Mouse (Mus musculus): ENCODE measurements around the gene Hipk1. TPM values are rescaled to one million over a fixed set of nuclear protein-coding genes. Genes with fewer than 3 reads are reported as not detected.

The Hipk1 gene
- polyA plus RNA-seq, 1 experiment from 2014 or later, result 14.0 TPM

DNA sequence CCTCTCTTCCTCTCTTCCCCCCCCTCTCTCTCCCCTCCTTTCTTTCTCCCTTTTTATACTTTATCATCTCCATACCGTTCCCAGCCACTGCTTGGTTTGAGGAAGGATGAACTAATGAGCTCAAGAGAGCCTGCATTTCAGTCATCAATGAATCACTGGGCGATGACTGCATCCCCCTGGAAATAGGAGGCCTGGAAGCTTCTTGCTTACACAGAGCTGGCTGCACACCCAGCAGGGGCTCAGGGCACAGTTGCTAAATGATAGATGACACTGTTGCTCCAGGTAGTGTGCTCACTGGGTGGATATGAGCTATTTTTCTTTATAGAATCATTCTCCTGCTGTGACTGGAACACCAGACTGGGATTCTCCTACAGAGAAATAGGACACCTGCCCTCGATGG, 95.8 kb downstream of the Hipk1 start:
- H3K4me1 ChIP-seq, result no peaks in the 10 kb centered on the region
- no peak for ATAC-seq (ENCODE audit: low FRiP score, low read depth)
- WGBS, result 57% methylated on average over 3 of the region's 3 CpGs
- no peak overlapping the region for H3K27ac ChIP-seq
- H3K36me3 ChIP-seq, result no peaks in the 10 kb centered on the region
- H3K9ac ChIP-seq, result no peak overlapping the region
- no peaks in the 10 kb centered on the region for H3K9me3 ChIP-seq
- H3K4me3 ChIP-seq, result no peak overlapping the region
- H3K27me3 ChIP-seq (replicated peaks), result no peaks in the 10 kb centered on the region
- H3K4me2 ChIP-seq (replicated peaks), result no peak overlapping the region

DNA sequence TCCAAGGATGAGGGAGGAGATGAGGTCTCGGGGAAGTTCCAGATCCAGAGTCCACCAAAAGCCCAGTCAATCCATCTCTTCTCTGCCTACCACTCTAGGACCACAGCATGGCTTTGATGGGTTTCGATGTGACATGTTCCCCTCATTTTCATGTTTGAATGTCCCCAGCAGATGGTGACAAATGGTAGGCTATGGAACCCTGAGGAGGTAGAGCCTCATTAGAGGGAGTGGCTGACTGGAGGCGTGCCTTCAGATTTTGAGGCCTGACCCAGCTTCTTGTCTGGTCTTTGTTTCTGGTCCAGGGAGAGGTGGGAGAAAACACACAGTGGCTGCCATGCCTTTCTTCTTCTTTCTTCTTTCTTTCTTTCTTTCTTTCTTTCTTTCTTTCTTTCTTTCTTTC, 100.9 kb downstream of the Hipk1 start:
- Histone ChIP-seq H3K4me2 (replicated peaks) (no peak overlapping the region), H3K4me3 (no peak overlapping the region), H3K4me1 (no peaks in the 10 kb centered on the region), H3K9me3 (no peaks in the 10 kb centered on the region), H3K27me3 (replicated peaks) (no peaks in the 10 kb centered on the region), H3K9ac (no peak overlapping the region), H3K27ac (no peak overlapping the region), H3K36me3 (no peaks in the 10 kb centered on the region)
- WGBS, result 82% methylated on average over 3 of the region's 3 CpGs
- no peak for ATAC-seq (ENCODE audit: low FRiP score, low read depth)

Other genes starting within 250 kb of the Hipk1 start
- gene Syt6, start 216.3 kb downstream of the Hipk1 start, polyA plus RNA-seq (2016; fragmentation: Nextera tagmentation; extraction: Ambion mirVana), result 7.2 TPM in 2 replicates
- not detected in 2 replicates for gene Atg4a-ps, start 145.5 kb downstream of the Hipk1 start, polyA plus RNA-seq (2016; fragmentation: Nextera tagmentation; extraction: Ambion mirVana)
- 15.1 and 15.6 TPM in 2 replicates for gene Olfml3, start 53.6 kb downstream of the Hipk1 start, polyA plus RNA-seq (2016; fragmentation: Nextera tagmentation; extraction: Ambion mirVana)
- gene Gm10964, start 52.2 kb downstream of the Hipk1 start, polyA plus RNA-seq (2016; fragmentation: Nextera tagmentation; extraction: Ambion mirVana), result not detected in 2 replicates
- gene Dclre1b, start 17.9 kb upstream of the Hipk1 start, polyA plus RNA-seq (2016; fragmentation: Nextera tagmentation; extraction: Ambion mirVana), result 25.4 and 26.7 TPM in 2 replicates
- 23.8 and 24.0 TPM in 2 replicates for gene Ap4b1, start 18.0 kb upstream of the Hipk1 start, polyA plus RNA-seq (2016; fragmentation: Nextera tagmentation; extraction: Ambion mirVana)
- gene Gm43064, start 18.0 kb upstream of the Hipk1 start, polyA plus RNA-seq (2016; fragmentation: Nextera tagmentation; extraction: Ambion mirVana), result 0.23 and 0.32 TPM in 2 replicates
- gene Bcl2l15, start 41.0 kb upstream of the Hipk1 start, polyA plus RNA-seq (2016; fragmentation: Nextera tagmentation; extraction: Ambion mirVana), result 0.61 TPM in 1 of 2 replicates, not detected in the other
- 0.44 TPM in 1 of 2 replicates, not detected in the other for gene Ptpn22, start 68.2 kb upstream of the Hipk1 start, polyA plus RNA-seq (2016; fragmentation: Nextera tagmentation; extraction: Ambion mirVana)
- gene Rsbn1, start 122.6 kb upstream of the Hipk1 start, polyA plus RNA-seq (2016; fragmentation: Nextera tagmentation; extraction: Ambion mirVana), result 24.0 and 25.3 TPM in 2 replicates
- gene Phtf1, start 176.5 kb upstream of the Hipk1 start, polyA plus RNA-seq (2016; fragmentation: Nextera tagmentation; extraction: Ambion mirVana), result 43.3 and 43.5 TPM in 2 replicates